In genomic region chr2:69851427-69852058, GRCm38 (mm10) we compare ENCODE assay signal across 16 mouse cellular contexts. TPM values are rescaled to one million over a fixed set of nuclear protein-coding genes. Genes with fewer than 3 reads are reported as not detected.
DNase-seq lines count a peak whose midpoint lies in the region; ATAC-seq and TF ChIP-seq lines count a peak whose summit lies in the region.
"Had no signal": no experiment of that assay in that cellular context is flagged by ENCODE, and none has a peak within 500 bp of the region (broad histone marks: within the 10 kb centered on the region; RNA-seq: fewer than 3 reads in every experiment).

No protein-coding gene starts in this region.

- no peaks in the 10 kb centered on the region for H3K36me3 ChIP-seq in midbrain, embryonic 11.5 days (ENCODE audit: control insufficient read depth, insufficient read depth, low read length)
- H3K36me3 ChIP-seq in midbrain, embryonic 10.5 days, result no peaks in the 10 kb centered on the region
- H3K36me3 ChIP-seq in intestine, postnatal 0 days (ENCODE audit: control insufficient read depth, insufficient read depth), result no peaks in the 10 kb centered on the region
- H3K36me3 ChIP-seq in forebrain, embryonic 16.5 days (ENCODE audit: control insufficient read depth, insufficient read depth), result no peaks in the 10 kb centered on the region
- H3K36me3 ChIP-seq: G1E; lung, embryonic 15.5 days had no signal

- H3K4me2 ChIP-seq in midbrain, embryonic 11.5 days, result no peak overlapping the region
- H3K4me2 ChIP-seq in intestine, postnatal 0 days (replicated peaks; ENCODE audit: low read depth), result no peak overlapping the region
- no peak overlapping the region for H3K4me2 ChIP-seq in forebrain, embryonic 16.5 days (ENCODE audit: low read length)
- H3K4me2 ChIP-seq: lung, embryonic 15.5 days had no signal

- no peak overlapping the region for H3K4me3 ChIP-seq in midbrain, embryonic 11.5 days (ENCODE audit: low read depth, low read length)
- H3K4me3 ChIP-seq in midbrain, embryonic 10.5 days, result no peak overlapping the region
- no peak overlapping the region for H3K4me3 ChIP-seq in intestine, postnatal 0 days (ENCODE audit: low read depth, low read length)
- no peak overlapping the region for H3K4me3 ChIP-seq in forebrain, embryonic 16.5 days (replicated peaks; ENCODE audit: low read length)
- H3K4me3 ChIP-seq: lung, embryonic 15.5 days had no signal

- 0 out of 2 replicates have a peak, but pooled peaks have one; percentile 6 for ATAC-seq in cerebellum, adult (ENCODE audit: insufficient number of reproducible peaks, low FRiP score, low TSS enrichment)
- 0 out of 2 replicates have a peak, but pooled peaks have one; percentile 11 for ATAC-seq in midbrain, embryonic 11.5 days (ENCODE audit: low FRiP score)
- ATAC-seq in intestine, postnatal 0 days, result no peak
- ATAC-seq in megakaryocyte-erythroid progenitor cell, adult 5-6 weeks (replicated peaks; ENCODE audit: low FRiP score, low TSS enrichment, poor library complexity, severe bottlenecking), result peak; percentile 96
- ATAC-seq in forebrain, embryonic 16.5 days, result no peak

- peak; percentile 54 for TF ChIP-seq CTCF in intestine, postnatal 0 days (IDR thresholded peaks at IDR 0.05; ENCODE audit: low read depth)

- DNase-seq in cerebellum, adult 8-10 months, result no peak
- no peak for DNase-seq in midbrain, embryonic 11.5 days (ENCODE audit: low spot score, missing footprints)
- DNase-seq in midbrain, embryonic 10.5 days (ENCODE audit: low spot score), result no peak
- DNase-seq in urinary bladder, adult 18-20 months (ENCODE audit: low spot score in 2 of 2), result no peak
- DNase-seq: cerebellum, adult 11 months; heart, postnatal 4 days; kidney, adult 18-20 months; midbrain, embryonic 14.5 days; retina, postnatal 1 day; thymus, adult 18-20 months had no signal

- no peaks in the 10 kb centered on the region for H3K4me1 ChIP-seq in midbrain, embryonic 11.5 days (ENCODE audit: control insufficient read depth, insufficient read depth, low read length)
- peaks cover 5% of the 10 kb centered on the region for H3K4me1 ChIP-seq in midbrain, embryonic 10.5 days
- H3K4me1 ChIP-seq in intestine, postnatal 0 days (replicated peaks; ENCODE audit: control insufficient read depth, insufficient read depth, low read length), result no peaks in the 10 kb centered on the region
- H3K4me1 ChIP-seq in forebrain, embryonic 16.5 days (replicated peaks; ENCODE audit: control insufficient read depth, insufficient read depth, low read length), result no peaks in the 10 kb centered on the region

- no peak overlapping the region for H3K27ac ChIP-seq in midbrain, embryonic 11.5 days (ENCODE audit: low read depth, low read length)
- H3K27ac ChIP-seq in midbrain, embryonic 10.5 days (replicated peaks), result no peak overlapping the region
- H3K27ac ChIP-seq in intestine, postnatal 0 days (ENCODE audit: low read depth, low read length), result no peak overlapping the region
- no peak overlapping the region for H3K27ac ChIP-seq in forebrain, embryonic 16.5 days (ENCODE audit: low read length)
- H3K27ac ChIP-seq: lung, embryonic 15.5 days had no signal

- H3K9me3 ChIP-seq in midbrain, embryonic 11.5 days (ENCODE audit: control insufficient read depth, low read length), result no peaks in the 10 kb centered on the region
- H3K9me3 ChIP-seq in midbrain, embryonic 10.5 days (replicated peaks), result no peaks in the 10 kb centered on the region
- H3K9me3 ChIP-seq in intestine, postnatal 0 days (ENCODE audit: control insufficient read depth), result no peaks in the 10 kb centered on the region
- H3K9me3 ChIP-seq in forebrain, embryonic 16.5 days (ENCODE audit: control insufficient read depth, low read length), result no peaks in the 10 kb centered on the region
- H3K9me3 ChIP-seq: G1E; lung, embryonic 15.5 days had no signal

- no peak overlapping the region for H3K9ac ChIP-seq in midbrain, embryonic 11.5 days (ENCODE audit: low read length)
- no peak overlapping the region for H3K9ac ChIP-seq in intestine, postnatal 0 days (ENCODE audit: low read depth, low read length)
- H3K9ac ChIP-seq in forebrain, embryonic 16.5 days (replicated peaks; ENCODE audit: low read depth, low read length), result no peak overlapping the region
- H3K9ac ChIP-seq: lung, embryonic 15.5 days had no signal

- no peaks in the 10 kb centered on the region for H3K27me3 ChIP-seq in midbrain, embryonic 11.5 days (ENCODE audit: control insufficient read depth, insufficient read depth, low read length)
- no peaks in the 10 kb centered on the region for H3K27me3 ChIP-seq in midbrain, embryonic 10.5 days (ENCODE audit: low read depth, poor library complexity, severe bottlenecking)
- no peaks in the 10 kb centered on the region for H3K27me3 ChIP-seq in intestine, postnatal 0 days (replicated peaks; ENCODE audit: control insufficient read depth, insufficient read depth, low read length)
- H3K27me3 ChIP-seq in forebrain, embryonic 16.5 days (replicated peaks; ENCODE audit: control insufficient read depth, insufficient read depth, low read length), result no peaks in the 10 kb centered on the region
- H3K27me3 ChIP-seq: lung, embryonic 15.5 days had no signal

- WGBS in midbrain, embryonic 11.5 days, result 60% methylated on average over 2 of the region's 2 CpGs
- WGBS in midbrain, embryonic 10.5 days, result 68% methylated on average over 2 of the region's 2 CpGs
- WGBS in intestine, postnatal 0 days, result 65% methylated on average over 2 of the region's 2 CpGs
- 48% methylated on average over 2 of the region's 2 CpGs for WGBS in forebrain, embryonic 16.5 days

RNA-seq across cellular contexts. Expression of gene Ssb, which starts 9.8 kb away (rescaled TPM):
- polyA plus RNA-seq in midbrain, embryonic 11.5 days (2014; fragmentation: Nextera tagmentation; extraction: Ambion mirVana), result 440 and 468 TPM in 2 replicates
- polyA plus RNA-seq in midbrain, embryonic 10.5 days (2016; fragmentation: Nextera tagmentation; extraction: Ambion mirVana), result 354 and 383 TPM in 2 replicates
- 189 and 192 TPM in 2 replicates for polyA plus RNA-seq in intestine, postnatal 0 days (2015; fragmentation: Nextera tagmentation; extraction: Ambion mirVana)
- 248 and 394 TPM in 2 replicates for total RNA-seq in megakaryocyte-erythroid progenitor cell, adult 5-6 weeks (2014; fragmentation: Nextera tagmentation)
- total RNA-seq in megakaryocyte-erythroid progenitor cell, adult 5-6 weeks (2017), result 771 and 927 TPM in 2 replicates
- polyA plus RNA-seq in forebrain, embryonic 16.5 days (2015; fragmentation: Nextera tagmentation; extraction: Ambion mirVana), result 265 and 292 TPM in 2 replicates

RNA-seq across cellular contexts. Expression of gene Klhl23, which starts 29.8 kb away (rescaled TPM):
- 35.0 and 38.2 TPM in 2 replicates for polyA plus RNA-seq in midbrain, embryonic 11.5 days (2014; fragmentation: Nextera tagmentation; extraction: Ambion mirVana)
- 26.7 and 32.2 TPM in 2 replicates for polyA plus RNA-seq in midbrain, embryonic 10.5 days (2016; fragmentation: Nextera tagmentation; extraction: Ambion mirVana)
- 17.3 and 21.3 TPM in 2 replicates for polyA plus RNA-seq in intestine, postnatal 0 days (2015; fragmentation: Nextera tagmentation; extraction: Ambion mirVana)
- 25.4 and 31.5 TPM in 2 replicates for total RNA-seq in megakaryocyte-erythroid progenitor cell, adult 5-6 weeks (2014; fragmentation: Nextera tagmentation)
- 35.8 and 41.7 TPM in 2 replicates for total RNA-seq in megakaryocyte-erythroid progenitor cell, adult 5-6 weeks (2017)
- 71.7 and 81.2 TPM in 2 replicates for polyA plus RNA-seq in forebrain, embryonic 16.5 days (2015; fragmentation: Nextera tagmentation; extraction: Ambion mirVana)

RNA-seq across cellular contexts. Expression of gene Mettl5, which starts 33.9 kb away (rescaled TPM):
- polyA plus RNA-seq in midbrain, embryonic 11.5 days (2014; fragmentation: Nextera tagmentation; extraction: Ambion mirVana), result 37.6 and 41.4 TPM in 2 replicates
- 43.4 and 44.7 TPM in 2 replicates for polyA plus RNA-seq in midbrain, embryonic 10.5 days (2016; fragmentation: Nextera tagmentation; extraction: Ambion mirVana)
- polyA plus RNA-seq in intestine, postnatal 0 days (2015; fragmentation: Nextera tagmentation; extraction: Ambion mirVana), result 24.6 and 26.9 TPM in 2 replicates
- 27.3 and 60.1 TPM in 2 replicates for total RNA-seq in megakaryocyte-erythroid progenitor cell, adult 5-6 weeks (2014; fragmentation: Nextera tagmentation)
- total RNA-seq in megakaryocyte-erythroid progenitor cell, adult 5-6 weeks (2017), result 43.5 and 86.1 TPM in 2 replicates
- 25.2 and 27.7 TPM in 2 replicates for polyA plus RNA-seq in forebrain, embryonic 16.5 days (2015; fragmentation: Nextera tagmentation; extraction: Ambion mirVana)

RNA-seq across cellular contexts. Expression of gene Ubr3, which starts 45.5 kb away (rescaled TPM):
- 17.1 and 18.9 TPM in 2 replicates for polyA plus RNA-seq in midbrain, embryonic 11.5 days (2014; fragmentation: Nextera tagmentation; extraction: Ambion mirVana)
- 11.7 and 15.9 TPM in 2 replicates for polyA plus RNA-seq in midbrain, embryonic 10.5 days (2016; fragmentation: Nextera tagmentation; extraction: Ambion mirVana)
- 9.6 and 10.8 TPM in 2 replicates for polyA plus RNA-seq in intestine, postnatal 0 days (2015; fragmentation: Nextera tagmentation; extraction: Ambion mirVana)
- 31.5 and 37.1 TPM in 2 replicates for total RNA-seq in megakaryocyte-erythroid progenitor cell, adult 5-6 weeks (2014; fragmentation: Nextera tagmentation)
- total RNA-seq in megakaryocyte-erythroid progenitor cell, adult 5-6 weeks (2017), result 39.3 and 67.1 TPM in 2 replicates
- 15.6 and 18.2 TPM in 2 replicates for polyA plus RNA-seq in forebrain, embryonic 16.5 days (2015; fragmentation: Nextera tagmentation; extraction: Ambion mirVana)

Comparison
In these comparisons a context has a peak if more than half of its experiments do, and no peak if none do; other contexts are left out.
1. ATAC-seq: peak in cerebellum, adult (single experiment), midbrain, embryonic 11.5 days (single experiment) and megakaryocyte-erythroid progenitor cell, adult 5-6 weeks (single experiment); none in intestine, postnatal 0 days (single experiment) and forebrain, embryonic 16.5 days (single experiment).